Mouse (Mus musculus): ENCODE results near the gene Lyst.
"Not testable (repeated sequence)": the region's sequence is repeated elsewhere in the genome, so short reads cannot be mapped to it uniquely, and the experiment has no call there.

The Lyst gene

GRCm38 (mm10) chr13:13635224-13635623, 45.0 kb downstream of the Lyst start:
- DNase-seq (ENCODE audit: low spot score in 2 of 2), result no peak

GRCm38 (mm10) chr13:13637577-13637976, 47.4 kb downstream of the Lyst start:
- DNase-seq (ENCODE audit: low spot score in 2 of 2), result no peak

GRCm38 (mm10) chr13:13637981-13638380, 47.8 kb downstream of the Lyst start:
- DNase-seq (ENCODE audit: low spot score in 2 of 2), result no peak

- DNase-seq (ENCODE audit: low spot score in 2 of 2), result no peak
These were observed 48.5 kb downstream of the Lyst start for GRCm38 (mm10) chr13:13638725-13639124.

GRCm38 (mm10) chr13:13647296-13647695, 57.1 kb downstream of the Lyst start:
- no peak for DNase-seq (ENCODE audit: low spot score in 2 of 2)

GRCm38 (mm10) chr13:13655453-13655852, 65.3 kb downstream of the Lyst start:
- DNase-seq (ENCODE audit: low spot score in 2 of 2), result no peak

- not testable (repeated sequence) for DNase-seq (ENCODE audit: low spot score in 2 of 2)
These were observed 75.9 kb downstream of the Lyst start for GRCm38 (mm10) chr13:13666103-13666502.

- DNase-seq (ENCODE audit: low spot score in 2 of 2), result no peak
These were observed 80.5 kb downstream of the Lyst start for GRCm38 (mm10) chr13:13670669-13671068.

- no peak for DNase-seq (ENCODE audit: low spot score in 2 of 2)
These were observed 81.6 kb downstream of the Lyst start for GRCm38 (mm10) chr13:13671585-13672328.

- no peak for DNase-seq (ENCODE audit: low spot score in 2 of 2)
These were observed 84.6 kb downstream of the Lyst start for GRCm38 (mm10) chr13:13674669-13675343.

- no peak for DNase-seq (ENCODE audit: low spot score in 2 of 2)
These were observed 87.7 kb downstream of the Lyst start for GRCm38 (mm10) chr13:13677871-13678270.

- no peak for DNase-seq (ENCODE audit: low spot score in 2 of 2)
These were observed 91.4 kb downstream of the Lyst start for GRCm38 (mm10) chr13:13681642-13682041.

GRCm38 (mm10) chr13:13703476-13703875, 113.3 kb downstream of the Lyst start:
- DNase-seq (ENCODE audit: low spot score in 2 of 2), result no peak

GRCm38 (mm10) chr13:13721435-13721834, 131.2 kb downstream of the Lyst start:
- not testable (repeated sequence) for DNase-seq (ENCODE audit: low spot score in 2 of 2)

GRCm38 (mm10) chr13:13723293-13723692, 133.1 kb downstream of the Lyst start:
- DNase-seq (ENCODE audit: low spot score in 2 of 2), result no peak

- DNase-seq (ENCODE audit: low spot score in 2 of 2), result no peak
These were observed 133.6 kb downstream of the Lyst start for GRCm38 (mm10) chr13:13723786-13724185.

GRCm38 (mm10) chr13:13739232-13739631, 149.0 kb downstream of the Lyst start:
- no peak for DNase-seq (ENCODE audit: low spot score in 2 of 2)

- no peak for DNase-seq (ENCODE audit: low spot score in 2 of 2)
These were observed 155.7 kb downstream of the Lyst start for GRCm38 (mm10) chr13:13745911-13746310.

- peak; percentile 36 to 76 for DNase-seq (ENCODE audit: low spot score in 2 of 2)
These were observed 185.7 kb downstream of the Lyst start for GRCm38 (mm10) chr13:13775778-13776494.

- DNase-seq (ENCODE audit: low spot score in 2 of 2), result peak in 1 of 2 experiments; percentile 51
These were observed 186.9 kb downstream of the Lyst start for GRCm38 (mm10) chr13:13777052-13777451.

- peak in 1 of 2 experiments; percentile 41 for DNase-seq (ENCODE audit: low spot score in 2 of 2)
These were observed 187.5 kb downstream of the Lyst start for GRCm38 (mm10) chr13:13777696-13778095.

- peak in 1 of 2 experiments; percentile 34 for DNase-seq (ENCODE audit: low spot score in 2 of 2)
These were observed 188.8 kb downstream of the Lyst start for GRCm38 (mm10) chr13:13778837-13779458.
